Mouse (Mus musculus) brain, embryonic 14.5 days (tissue): ENCODE data around the gene Sept1.

Experiments used
- CTCF ChIP-seq: fragments of 200-500 bp; IDR thresholded peaks from 2 replicates; pipeline ENCODE4 v1.5.1; 2012; ENCODE audit warnings: inconsistent platforms, mild to moderate bottlenecking, moderate library complexity, borderline replicate concordance; ENCODE audit not compliant: insufficient read depth, insufficient read length; ENCODE audit errors: extremely low read depth
- POLR2A ChIP-seq: fragments of 200-500 bp; IDR thresholded peaks from 2 replicates; pipeline ENCODE4 v1.6.1; 2012; ENCODE audit warnings: mild to moderate bottlenecking, inconsistent platforms, borderline replicate concordance; ENCODE audit not compliant: poor library complexity, insufficient read depth, insufficient read length, severe bottlenecking; ENCODE audit errors: extremely low read depth

- TF ChIP-seq POLR2A (no peak), CTCF (no peak)
These were observed 12.5 kb downstream of the Sept1 start for GRCm38 (mm10) chr7:127220440-127220839.
